Mouse (Mus musculus): ENCODE results near the gene Fzd7.

DNA sequence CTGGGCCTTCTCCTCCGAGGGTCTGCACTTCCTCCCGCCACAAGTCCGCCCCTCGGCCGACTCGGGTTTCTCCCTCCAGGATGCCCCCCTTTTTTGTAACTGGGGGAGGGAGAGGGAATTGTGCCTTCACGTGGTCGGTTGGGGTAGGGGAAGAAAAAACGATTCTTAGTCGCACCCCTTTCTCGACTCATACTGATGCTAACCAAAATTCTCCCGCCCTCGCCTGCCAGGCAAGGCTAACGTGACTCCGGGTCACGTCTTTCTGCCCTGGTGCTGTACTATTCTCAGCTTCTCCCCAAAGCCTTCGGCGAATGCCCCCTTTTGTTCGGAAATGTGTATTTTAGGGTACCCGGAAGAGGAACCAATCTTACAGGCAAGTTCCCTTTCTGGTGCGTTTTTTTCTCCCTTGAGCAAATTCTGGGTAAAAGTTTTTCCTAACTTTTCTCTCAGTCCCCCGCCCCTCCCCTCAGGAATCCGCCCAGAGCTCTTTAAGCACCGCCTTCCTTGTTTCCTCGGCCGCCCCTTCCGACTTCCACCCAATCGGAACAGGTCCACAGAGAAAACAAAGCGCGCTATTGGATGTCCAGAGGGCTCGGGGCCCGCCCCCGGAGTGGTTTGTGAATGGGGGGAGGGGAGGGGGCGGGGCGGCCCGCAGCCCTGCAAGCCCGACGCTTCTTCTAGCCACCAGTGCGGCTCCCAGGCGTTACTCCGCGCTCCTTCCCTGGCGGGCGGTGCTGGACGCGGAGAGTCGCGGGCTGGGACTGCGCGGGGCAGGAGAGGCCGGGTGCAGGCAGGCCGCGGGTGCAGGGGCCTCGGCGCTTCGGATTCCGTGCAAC, 550 bp upstream of the Fzd7 start:
- peak; percentile 65 for TF ChIP-seq TCF12 (IDR thresholded peaks at IDR 0.05; ENCODE audit: low read depth, low read length)
- no peak for TF ChIP-seq PAX5 (IDR thresholded peaks at IDR 0.05; ENCODE audit: low read length)
- peak; percentile 88 for TF ChIP-seq POLR2A (IDR thresholded peaks at IDR 0.05; ENCODE audit: low read depth, low read length)
- TF ChIP-seq EP300 (IDR thresholded peaks at IDR 0.05; ENCODE audit: low read length) = no peak
- TF ChIP-seq CTCF (conservative IDR thresholded peaks at IDR 0.05 in 1 of 2, IDR thresholded peaks at IDR 0.05 in 1 of 2; ENCODE audit: low read depth in 2 of 2, low read length in 2 of 2) = no peak
- peak; percentile 85 for TF ChIP-seq ELF1 (IDR thresholded peaks at IDR 0.05; ENCODE audit: low read depth, low read length)
- TF ChIP-seq ETS1 (conservative IDR thresholded peaks at IDR 0.05; ENCODE audit: low read depth, low read length) = no peak
- no peak for TF ChIP-seq USF2 (conservative IDR thresholded peaks at IDR 0.05; ENCODE audit: low read depth, low read length)
- TF ChIP-seq BHLHE40 (IDR thresholded peaks at IDR 0.05; ENCODE audit: low read depth, low read length) = peak; percentile 83
- peak; percentile 21; the same call in 1 of the 2 replicates for TF ChIP-seq IRF4 (IDR thresholded peaks at IDR 0.05; ENCODE audit: low read depth, low read length)
- TF ChIP-seq MAX (IDR thresholded peaks at IDR 0.05; ENCODE audit: low read length) = no peak; the same call in 1 of the 2 replicates
- 0 out of 2 replicates have a peak, but pooled peaks have one; percentile 39 for TF ChIP-seq MYC (IDR thresholded peaks at IDR 0.05; ENCODE audit: low read depth, low read length)
